Mouse (Mus musculus) MN1 (cell line): ENCODE results near the gene Mctp1.
A peak's percentile ranks its signal among the peaks of the same experiment; 100 is the strongest.
"Not testable (repeated sequence)": the region's sequence is repeated elsewhere in the genome, so short reads cannot be mapped to it uniquely, and the experiment has no call there.

Source experiments
- DNase-seq: peaks from one replicate; pipeline ENCODE4 v3.0.0-alpha.2; 2016; ENCODE audit warnings: low spot score

The Mctp1 gene

GRCm38 (mm10) chr13:76383972-76384663 is at the start of gene Mctp1:
Mctp1 (plus strand) TSS chr13:76384535.
- peak; percentile 58 for DNase-seq

- not testable (repeated sequence) for DNase-seq
Measured at GRCm38 (mm10) chr13:76345941-76346340, 38.4 kb upstream of the Mctp1 start.

GRCm38 (mm10) chr13:76358720-76359119 is 25.6 kb upstream of the Mctp1 start:
- DNase-seq, result peak; percentile 31

- DNase-seq, result peak; percentile 33
Measured at GRCm38 (mm10) chr13:76384664-76385435, 515 bp downstream of the Mctp1 start.

GRCm38 (mm10) chr13:76388615-76389014 is 4.3 kb downstream of the Mctp1 start:
- no peak for DNase-seq

GRCm38 (mm10) chr13:76391920-76392319 is 7.6 kb downstream of the Mctp1 start:
- DNase-seq, result no peak

GRCm38 (mm10) chr13:76393106-76393505 is 8.8 kb downstream of the Mctp1 start:
- DNase-seq, result no peak

- no peak for DNase-seq
Measured at GRCm38 (mm10) chr13:76395906-76396305, 11.6 kb downstream of the Mctp1 start.

- DNase-seq, result no peak
Measured at GRCm38 (mm10) chr13:76409296-76409695, 25.0 kb downstream of the Mctp1 start.

GRCm38 (mm10) chr13:76410665-76411064 is 26.3 kb downstream of the Mctp1 start:
- DNase-seq, result no peak

- DNase-seq, result no peak
Measured at GRCm38 (mm10) chr13:76415346-76415745, 31.0 kb downstream of the Mctp1 start.

- DNase-seq, result no peak
Measured at GRCm38 (mm10) chr13:76420111-76420510, 35.8 kb downstream of the Mctp1 start.

GRCm38 (mm10) chr13:76421075-76421474 is 36.7 kb downstream of the Mctp1 start:
- no peak for DNase-seq

- no peak for DNase-seq
Measured at GRCm38 (mm10) chr13:76422124-76422523, 37.8 kb downstream of the Mctp1 start.

- DNase-seq, result no peak
Measured at GRCm38 (mm10) chr13:76429456-76429855, 45.1 kb downstream of the Mctp1 start.

- DNase-seq, result no peak
Measured at GRCm38 (mm10) chr13:76429927-76430326, 45.6 kb downstream of the Mctp1 start.

GRCm38 (mm10) chr13:76431946-76432345 is 47.6 kb downstream of the Mctp1 start:
- no peak for DNase-seq

- no peak for DNase-seq
Measured at GRCm38 (mm10) chr13:76433438-76433837, 49.1 kb downstream of the Mctp1 start.

GRCm38 (mm10) chr13:76436426-76436825 is 52.1 kb downstream of the Mctp1 start:
- no peak for DNase-seq

GRCm38 (mm10) chr13:76438765-76439164 is 54.4 kb downstream of the Mctp1 start:
- no peak for DNase-seq

GRCm38 (mm10) chr13:76446059-76446458 is 61.7 kb downstream of the Mctp1 start:
- no peak for DNase-seq

- no peak for DNase-seq
Measured at GRCm38 (mm10) chr13:76447528-76447927, 63.2 kb downstream of the Mctp1 start.

- not testable (repeated sequence) for DNase-seq
Measured at GRCm38 (mm10) chr13:76451526-76451925, 67.2 kb downstream of the Mctp1 start.
